Mouse (Mus musculus): Measurements from ENCODE around the gene Chuk.

Gene Chuk

DNA sequence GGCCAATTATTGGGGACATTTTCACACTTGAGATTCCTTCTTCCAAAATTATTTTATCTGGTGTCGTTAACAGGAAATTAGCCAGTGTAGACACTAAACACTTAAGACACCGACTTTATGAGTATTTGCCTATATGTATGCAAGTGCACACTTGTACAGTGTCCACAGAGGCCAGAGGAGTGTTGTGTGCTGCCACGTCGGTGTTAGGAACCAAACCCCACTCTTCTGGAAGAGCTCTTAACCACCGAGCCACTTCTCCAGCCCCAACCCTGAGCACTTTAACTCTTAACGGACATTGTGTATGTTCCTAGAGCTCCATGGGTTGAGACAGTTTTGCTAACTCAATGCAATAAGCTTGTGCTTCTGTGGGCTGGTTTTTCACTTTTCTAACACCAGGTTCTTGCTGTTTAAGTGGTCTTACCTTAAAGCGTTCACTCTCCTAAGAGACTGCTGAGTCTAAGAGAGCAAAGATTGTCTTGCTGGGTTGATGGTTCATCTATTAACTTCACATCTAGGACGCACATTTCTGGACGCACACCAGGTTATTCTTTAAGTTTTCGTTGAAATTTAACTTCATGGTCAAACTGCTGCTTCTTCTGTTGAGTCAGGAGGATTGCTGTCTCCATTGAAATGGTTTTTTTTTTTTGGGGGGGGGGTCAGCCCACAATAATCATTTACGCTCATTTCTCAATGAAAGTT lies 75.1 kb downstream of the Chuk start:
- no peak for DNase-seq

DNA sequence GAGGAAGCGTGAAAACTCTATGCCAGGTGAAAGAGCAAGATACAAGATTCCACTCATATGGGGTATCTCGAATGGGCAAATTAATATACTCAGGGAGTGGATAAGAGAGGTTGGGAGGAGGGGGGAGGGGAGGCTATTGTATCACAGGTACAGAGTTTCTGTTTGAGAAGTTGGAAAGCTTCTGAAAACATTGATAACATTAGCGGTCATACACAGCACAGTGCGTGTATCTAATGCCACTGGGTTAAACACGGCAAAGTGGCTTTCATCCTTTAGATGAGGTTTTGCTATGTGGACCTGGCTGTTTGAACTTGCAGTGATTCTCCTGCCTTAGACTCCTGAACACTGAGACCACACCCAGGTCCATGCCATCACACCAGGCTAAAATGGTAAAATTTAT lies 77.3 kb downstream of the Chuk start:
- DNase-seq, result no peak

DNA sequence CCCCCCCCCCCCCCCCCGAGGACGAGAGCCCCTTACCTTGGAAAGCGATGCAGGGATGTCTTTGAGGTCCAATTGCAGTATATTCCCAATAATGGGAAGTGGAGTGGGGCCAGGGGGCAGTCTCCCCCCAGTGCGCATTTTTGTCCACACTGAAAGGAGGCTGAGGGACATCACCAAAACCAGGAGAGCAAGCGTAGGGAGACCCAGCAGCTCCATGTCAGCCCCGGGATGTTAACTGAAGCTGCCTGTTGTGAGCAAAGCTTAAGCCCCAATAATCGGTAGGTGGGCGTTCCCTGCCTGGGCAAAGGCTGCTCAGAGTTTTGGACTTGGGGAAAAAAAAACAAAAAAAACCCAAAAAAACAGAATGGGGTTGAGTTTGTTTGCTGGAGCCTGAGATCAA lies 78.3 kb downstream of the Chuk start, which contains the start of gene Cyp2c23:
Gene Cyp2c23 (minus strand): TSS at position 237 of the 400 bp plus-strand sequence.
- no peak for DNase-seq

DNA sequence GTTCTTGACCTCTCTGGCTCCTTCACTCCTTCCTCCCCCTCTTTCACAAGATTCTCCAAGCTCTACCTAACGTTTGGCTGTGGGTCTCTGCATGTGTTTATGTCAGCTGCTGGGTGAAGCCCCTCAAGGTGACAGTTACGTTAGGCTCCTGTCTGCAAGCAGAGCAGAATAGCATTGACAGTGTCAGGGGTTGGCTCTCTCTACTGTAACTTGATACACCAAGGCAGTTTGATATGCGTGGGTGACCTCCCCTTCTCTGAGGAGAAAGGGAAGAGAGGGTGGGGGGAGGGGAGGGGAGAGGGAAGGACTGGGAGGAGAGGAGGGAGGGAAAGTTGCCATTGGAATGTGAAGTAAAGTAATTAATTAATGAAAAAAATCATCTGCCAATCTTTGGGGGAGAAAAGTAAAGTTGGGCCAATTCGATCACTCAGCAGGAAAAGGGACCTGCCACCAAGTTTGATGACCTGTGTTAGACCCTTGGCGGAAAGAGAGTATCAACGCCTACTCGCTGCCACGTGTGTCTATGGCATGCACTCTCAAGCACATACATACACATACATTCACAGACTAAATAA lies 80.2 kb downstream of the Chuk start:
- no peak for DNase-seq

DNA sequence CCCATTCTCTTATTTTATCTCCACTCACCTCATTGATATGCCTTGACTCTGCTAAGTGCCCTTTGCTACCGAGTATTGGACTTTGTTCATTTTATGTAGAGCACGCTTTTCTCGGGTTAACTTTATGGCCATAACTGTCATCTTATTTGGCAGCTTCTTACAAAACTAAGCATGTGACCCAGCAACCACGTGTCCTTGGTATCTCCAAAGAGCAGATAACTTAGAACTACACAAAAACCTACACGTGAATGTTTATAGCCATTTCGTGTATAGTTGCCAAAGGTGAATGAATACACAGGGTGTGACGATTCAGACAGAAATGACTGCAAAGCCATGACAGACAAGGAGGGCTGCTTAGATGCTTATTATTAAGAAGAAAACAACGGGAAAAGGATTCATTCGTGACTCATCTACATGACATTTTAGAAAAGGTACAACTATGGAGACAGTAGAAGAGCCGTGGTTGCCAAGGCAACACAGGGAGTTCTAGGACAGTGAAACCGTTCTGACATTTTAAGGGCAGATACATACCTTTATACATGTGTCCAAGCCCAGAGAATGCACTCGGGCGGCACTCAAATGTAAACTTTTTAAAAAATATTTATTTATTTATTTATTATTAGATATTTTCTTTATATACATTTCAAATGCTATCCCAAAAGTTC lies 82.2 kb downstream of the Chuk start:
- DNase-seq, result no peak
